Mouse (Mus musculus): Measurements from ENCODE around the gene Zfp992. TPM values are rescaled to one million over a fixed set of nuclear protein-coding genes. Genes with fewer than 3 reads are reported as not detected.
"Not testable (repeated sequence)": the region's sequence is repeated elsewhere in the genome, so short reads cannot be mapped to it uniquely, and the experiment has no call there.

Gene Zfp992
- polyA plus RNA-seq, 1 experiment from 2014 or later: 1.8 TPM

- H3K4me3 ChIP-seq (ENCODE audit: low read depth, low read length); H3K4me1 ChIP-seq (ENCODE audit: control insufficient read depth, insufficient read depth, low read length); H3K36me3 ChIP-seq (ENCODE audit: control insufficient read depth, insufficient read depth, low read length); H3K27me3 ChIP-seq (ENCODE audit: control insufficient read depth, insufficient read depth, low read depth, low read length); H3K4me2 ChIP-seq (ENCODE audit: low read length); H3K9ac ChIP-seq (ENCODE audit: low read depth, low read length); H3K27ac ChIP-seq (ENCODE audit: low read length): not testable (repeated sequence)
- peak; percentile 34; the same call in 1 of the 2 replicates for ATAC-seq
- WGBS: 73% methylated on average over 13 of the region's 13 CpGs
- peaks cover 51% of the 10 kb centered on the region for H3K9me3 ChIP-seq (replicated peaks; ENCODE audit: control insufficient read depth, low read length, poor library complexity, severe bottlenecking)
Measured at GRCm38 (mm10) chr4:146483571-146484280, 34.9 kb downstream of the Zfp992 start.

GRCm38 (mm10) chr4:146484676-146485075 lies 35.9 kb downstream of the Zfp992 start:
- H3K9me3 ChIP-seq (replicated peaks; ENCODE audit: control insufficient read depth, low read length, poor library complexity, severe bottlenecking): peaks cover 55% of the 10 kb centered on the region
- H3K27ac ChIP-seq (ENCODE audit: low read length); H3K4me1 ChIP-seq (ENCODE audit: control insufficient read depth, insufficient read depth, low read length); H3K27me3 ChIP-seq (ENCODE audit: control insufficient read depth, insufficient read depth, low read depth, low read length); H3K4me3 ChIP-seq (ENCODE audit: low read depth, low read length); H3K36me3 ChIP-seq (ENCODE audit: control insufficient read depth, insufficient read depth, low read length); H3K9ac ChIP-seq (ENCODE audit: low read depth, low read length); ATAC-seq; H3K4me2 ChIP-seq (ENCODE audit: low read length): not testable (repeated sequence)

- H3K4me1 ChIP-seq (ENCODE audit: control insufficient read depth, insufficient read depth, low read length); H3K4me3 ChIP-seq (ENCODE audit: low read depth, low read length); H3K27me3 ChIP-seq (ENCODE audit: control insufficient read depth, insufficient read depth, low read depth, low read length); H3K4me2 ChIP-seq (ENCODE audit: low read length); H3K9ac ChIP-seq (ENCODE audit: low read depth, low read length); H3K36me3 ChIP-seq (ENCODE audit: control insufficient read depth, insufficient read depth, low read length); H3K27ac ChIP-seq (ENCODE audit: low read length); ATAC-seq: not testable (repeated sequence)
- H3K9me3 ChIP-seq (replicated peaks; ENCODE audit: control insufficient read depth, low read length, poor library complexity, severe bottlenecking): peaks cover 54% of the 10 kb centered on the region
- 71% methylated on average over 6 of the region's 6 CpGs for WGBS
Measured at GRCm38 (mm10) chr4:146485183-146485939, 36.5 kb downstream of the Zfp992 start.

- not testable (repeated sequence) for H3K27me3 ChIP-seq (ENCODE audit: control insufficient read depth, insufficient read depth, low read depth, low read length); H3K36me3 ChIP-seq (ENCODE audit: control insufficient read depth, insufficient read depth, low read length); H3K4me1 ChIP-seq (ENCODE audit: control insufficient read depth, insufficient read depth, low read length); H3K27ac ChIP-seq (ENCODE audit: low read length); H3K9ac ChIP-seq (ENCODE audit: low read depth, low read length); H3K4me3 ChIP-seq (ENCODE audit: low read depth, low read length); H3K4me2 ChIP-seq (ENCODE audit: low read length); ATAC-seq
- 74% methylated on average over 1 of the region's 1 CpGs for WGBS
- H3K9me3 ChIP-seq (replicated peaks; ENCODE audit: control insufficient read depth, low read length, poor library complexity, severe bottlenecking): peaks cover 47% of the 10 kb centered on the region
Measured at GRCm38 (mm10) chr4:146486753-146487152, 37.9 kb downstream of the Zfp992 start.

GRCm38 (mm10) chr4:146489196-146489595 lies 40.4 kb downstream of the Zfp992 start:
- WGBS: 76% methylated on average over 4 of the region's 4 CpGs
- H3K27me3 ChIP-seq (ENCODE audit: control insufficient read depth, insufficient read depth, low read depth, low read length); ATAC-seq; H3K4me1 ChIP-seq (ENCODE audit: control insufficient read depth, insufficient read depth, low read length); H3K9ac ChIP-seq (ENCODE audit: low read depth, low read length); H3K27ac ChIP-seq (ENCODE audit: low read length); H3K4me2 ChIP-seq (ENCODE audit: low read length); H3K36me3 ChIP-seq (ENCODE audit: control insufficient read depth, insufficient read depth, low read length); H3K4me3 ChIP-seq (ENCODE audit: low read depth, low read length): not testable (repeated sequence)
- H3K9me3 ChIP-seq (replicated peaks; ENCODE audit: control insufficient read depth, low read length, poor library complexity, severe bottlenecking): peaks cover 48% of the 10 kb centered on the region

- not testable (repeated sequence) for H3K4me1 ChIP-seq (ENCODE audit: control insufficient read depth, insufficient read depth, low read length); H3K27ac ChIP-seq (ENCODE audit: low read length); H3K36me3 ChIP-seq (ENCODE audit: control insufficient read depth, insufficient read depth, low read length); H3K4me2 ChIP-seq (ENCODE audit: low read length); H3K4me3 ChIP-seq (ENCODE audit: low read depth, low read length); ATAC-seq; H3K27me3 ChIP-seq (ENCODE audit: control insufficient read depth, insufficient read depth, low read depth, low read length); H3K9ac ChIP-seq (ENCODE audit: low read depth, low read length)
- WGBS: 81% methylated on average over 1 of the region's 1 CpGs
- peaks cover 36% of the 10 kb centered on the region for H3K9me3 ChIP-seq (replicated peaks; ENCODE audit: control insufficient read depth, low read length, poor library complexity, severe bottlenecking)
Measured at GRCm38 (mm10) chr4:146491993-146492392, 43.2 kb downstream of the Zfp992 start.

GRCm38 (mm10) chr4:146492439-146492838 lies 43.6 kb downstream of the Zfp992 start:
- no peaks in the 10 kb centered on the region for H3K27me3 ChIP-seq (ENCODE audit: control insufficient read depth, insufficient read depth, low read depth, low read length)
- H3K27ac ChIP-seq (ENCODE audit: low read length): no peak overlapping the region
- H3K4me2 ChIP-seq (ENCODE audit: low read length): no peak overlapping the region
- H3K36me3 ChIP-seq (ENCODE audit: control insufficient read depth, insufficient read depth, low read length): no peaks in the 10 kb centered on the region
- no peak overlapping the region for H3K4me3 ChIP-seq (ENCODE audit: low read depth, low read length)
- peaks cover 40% of the 10 kb centered on the region for H3K9me3 ChIP-seq (replicated peaks; ENCODE audit: control insufficient read depth, low read length, poor library complexity, severe bottlenecking)
- H3K9ac ChIP-seq (ENCODE audit: low read depth, low read length): no peak overlapping the region
- ATAC-seq: no peak
- H3K4me1 ChIP-seq (ENCODE audit: control insufficient read depth, insufficient read depth, low read length): no peaks in the 10 kb centered on the region

GRCm38 (mm10) chr4:146492851-146493250 lies 44.0 kb downstream of the Zfp992 start:
- no peak overlapping the region for H3K27ac ChIP-seq (ENCODE audit: low read length)
- no peaks in the 10 kb centered on the region for H3K4me1 ChIP-seq (ENCODE audit: control insufficient read depth, insufficient read depth, low read length)
- H3K27me3 ChIP-seq (ENCODE audit: control insufficient read depth, insufficient read depth, low read depth, low read length): no peaks in the 10 kb centered on the region
- WGBS: 48% methylated on average over 1 of the region's 1 CpGs
- no peak overlapping the region for H3K4me3 ChIP-seq (ENCODE audit: low read depth, low read length)
- H3K4me2 ChIP-seq (ENCODE audit: low read length): no peak overlapping the region
- H3K36me3 ChIP-seq (ENCODE audit: control insufficient read depth, insufficient read depth, low read length): no peaks in the 10 kb centered on the region
- H3K9ac ChIP-seq (ENCODE audit: low read depth, low read length): no peak overlapping the region
- H3K9me3 ChIP-seq (replicated peaks; ENCODE audit: control insufficient read depth, low read length, poor library complexity, severe bottlenecking): peaks cover 44% of the 10 kb centered on the region
- ATAC-seq: no peak

GRCm38 (mm10) chr4:146493319-146493907 lies 44.6 kb downstream of the Zfp992 start:
- not testable (repeated sequence) for H3K27me3 ChIP-seq (ENCODE audit: control insufficient read depth, insufficient read depth, low read depth, low read length); H3K4me2 ChIP-seq (ENCODE audit: low read length); H3K4me1 ChIP-seq (ENCODE audit: control insufficient read depth, insufficient read depth, low read length); H3K36me3 ChIP-seq (ENCODE audit: control insufficient read depth, insufficient read depth, low read length); H3K9ac ChIP-seq (ENCODE audit: low read depth, low read length); H3K4me3 ChIP-seq (ENCODE audit: low read depth, low read length); H3K27ac ChIP-seq (ENCODE audit: low read length)
- WGBS: 91% methylated on average over 6 of the region's 6 CpGs
- ATAC-seq: peak; percentile 17; the same call in 1 of the 2 replicates
- peaks cover 50% of the 10 kb centered on the region for H3K9me3 ChIP-seq (replicated peaks; ENCODE audit: control insufficient read depth, low read length, poor library complexity, severe bottlenecking)
